Mouse (Mus musculus) spleen, adult 2 months (tissue): ENCODE data around the gene Cbx8.

Experiments
- CTCF ChIP-seq: fragments of 200-500 bp; IDR thresholded peaks from 2 replicates; pipeline ENCODE4 v1.5.1; 2011; ENCODE audit warnings: mild to moderate bottlenecking, inconsistent platforms; ENCODE audit not compliant: insufficient read depth, insufficient read length, insufficient replicate concordance; ENCODE audit errors: extremely low read depth
- POLR2A ChIP-seq: fragments of 200-500 bp; IDR thresholded peaks from 2 replicates; pipeline ENCODE4 v1.6.1; 2011; ENCODE audit warnings: low read depth, low read length, inconsistent platforms

DNA sequence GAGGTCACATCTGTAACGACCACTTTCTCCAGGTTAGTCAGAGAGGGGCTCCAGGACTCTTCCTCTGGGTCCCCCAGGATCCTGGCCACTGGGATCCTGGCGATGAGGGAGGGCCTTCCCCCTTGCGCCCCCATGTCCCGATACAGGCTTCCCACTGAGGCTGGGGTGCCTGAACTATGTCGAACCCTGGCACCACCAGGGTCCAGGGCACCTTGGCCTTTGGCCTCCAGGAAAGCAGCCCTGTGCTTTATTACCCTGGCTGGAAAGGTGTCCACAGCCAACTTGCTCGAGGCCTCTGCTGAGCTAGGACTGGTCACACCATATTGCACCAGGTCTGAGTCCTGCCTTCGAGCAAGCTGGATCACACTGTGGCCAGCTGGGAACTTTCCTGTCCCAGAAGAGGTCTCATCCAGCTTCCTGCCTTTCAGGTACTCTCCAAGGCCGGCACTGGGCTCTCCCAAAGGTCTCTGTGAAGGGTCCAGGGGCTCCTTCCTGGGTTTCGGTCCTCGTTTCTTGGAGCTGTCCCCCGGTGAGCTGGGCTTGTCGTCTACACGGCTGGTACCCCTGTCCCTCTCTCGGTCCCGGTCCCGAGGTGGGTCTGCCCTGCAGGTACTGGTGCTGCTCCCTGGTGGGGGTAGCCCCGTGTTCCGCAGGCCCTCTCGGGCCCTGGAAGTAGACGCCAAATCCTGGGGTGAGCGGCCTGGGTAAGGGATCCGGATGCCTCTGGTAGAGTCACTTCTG is 1.9 kb downstream of the Cbx8 start:
- no peak for TF ChIP-seq CTCF
- no peak for TF ChIP-seq POLR2A
